Mouse (Mus musculus) neutrophil, adult 65 days (primary cell): ENCODE results near the gene Rgs18. TPM values are rescaled to one million over a fixed set of nuclear protein-coding genes. Genes with fewer than 3 reads are reported as not detected.

Experiments used
- total RNA-seq: library from RNA; stranded (reverse); gene quantifications from 2 replicates; pipeline ENCODE4 v1.2.4, GENCODE M21; 2023

Gene Rgs18
- 42.3 and 48.1 TPM in 2 replicates for total RNA-seq

DNA sequence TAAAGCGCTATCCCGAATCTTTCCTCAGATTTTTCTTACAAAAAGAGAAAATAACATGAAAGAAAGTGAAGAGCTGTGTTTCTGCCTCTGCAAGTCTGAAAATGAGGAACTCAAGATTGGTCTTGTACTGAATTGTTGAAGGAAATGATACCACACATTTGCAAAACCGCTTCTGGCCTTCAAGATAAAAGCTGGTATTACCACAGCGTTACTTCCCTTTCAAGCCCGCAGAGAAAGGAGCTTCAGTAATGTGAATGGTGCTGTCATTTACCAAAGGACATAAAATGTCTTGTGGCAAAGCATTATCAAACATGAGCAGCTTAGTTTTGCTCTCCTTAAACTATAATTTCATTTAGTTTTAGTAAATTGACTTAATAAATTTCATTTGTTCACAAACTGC is at the start of gene Rgs18:
Rgs18 (minus strand) TSS at position 105 of the 400 bp plus-strand sequence.

Other genes starting within 250 kb of the Rgs18 start
- gene Rgs21, start 207.8 kb downstream of the Rgs18 start, total RNA-seq = not detected in 2 replicates